Mouse (Mus musculus) forebrain, embryonic 13.5 days (tissue): ENCODE data around the gene Lpp. TPM values are rescaled to one million over a fixed set of nuclear protein-coding genes. Genes with fewer than 3 reads are reported as not detected.

Experiments used
- ATAC-seq: fragments of 200-750 bp; cut with Nextera tagmentation; 2 replicates; pipeline ENCODE4 v1.8.0; 2017
- H3K27ac ChIP-seq: fragments of 300-500 bp; sonication (generic); 2 replicates; pipeline ENCODE4 v1.5.1; 2015; ENCODE audit warnings: inconsistent platforms, mild to moderate bottlenecking, moderate library complexity
- H3K27me3 ChIP-seq: fragments of 300-500 bp; sonication (generic); 2 replicates; pipeline ENCODE4 v1.6.1; 2015; ENCODE audit warnings: mild to moderate bottlenecking, inconsistent platforms
- H3K36me3 ChIP-seq: fragments of 300-500 bp; sonication (generic); 2 replicates; pipeline ENCODE4 v1.6.1; 2015; ENCODE audit warnings: mild to moderate bottlenecking, inconsistent platforms; ENCODE audit not compliant: poor library complexity, severe bottlenecking
- H3K4me1 ChIP-seq: fragments of 300-500 bp; sonication (generic); 2 replicates; pipeline ENCODE4 v1.6.1; 2015; ENCODE audit warnings: inconsistent platforms
- H3K4me2 ChIP-seq: fragments of 300-500 bp; sonication (generic); 2 replicates; pipeline ENCODE4 v1.6.1; 2015; ENCODE audit warnings: inconsistent platforms, mild to moderate bottlenecking, moderate library complexity
- H3K4me3 ChIP-seq: fragments of 300-500 bp; sonication (generic); 2 replicates; pipeline ENCODE4 v1.5.1; 2015; ENCODE audit warnings: mild to moderate bottlenecking, inconsistent platforms
- H3K9ac ChIP-seq: fragments of 300-500 bp; sonication (generic); 2 replicates; pipeline ENCODE4 v1.6.1; 2015; ENCODE audit warnings: mild to moderate bottlenecking, inconsistent platforms
- H3K9me3 ChIP-seq: fragments of 300-500 bp; sonication (generic); replicated peaks from 2 replicates; pipeline ENCODE4 v1.6.1; 2016; ENCODE audit warnings: inconsistent platforms
- WGBS: fragments of 180-500 bp; shearing (Covaris S2); methylation state at CpG from one replicate; pipeline ENCODE4 v1.1.7; 2015; 5-methylcytosine and 5-hydroxymethylcytosine counted together
- polyA plus RNA-seq: library from polyadenylated mRNA; unstranded; fragments of >200 nt; fragmentation: Nextera tagmentation; extraction: Ambion mirVana; gene quantifications from 2 replicates; pipeline ENCODE4 v1.2.1, GENCODE M21; 2015

Lpp gene
- polyA plus RNA-seq, 1 experiment from 2014 or later: 9.4 TPM

GRCm38 (mm10) chr16:24948091-24948690 lies 554.9 kb downstream of the Lpp start:
- H3K9me3 ChIP-seq: no peaks in the 10 kb centered on the region
- H3K9ac ChIP-seq: no peak overlapping the region
- H3K27me3 ChIP-seq: no peaks in the 10 kb centered on the region
- WGBS: 61% methylated on average over 3 of the region's 3 CpGs
- no peak overlapping the region for H3K27ac ChIP-seq
- no peak for ATAC-seq
- H3K4me3 ChIP-seq: no peak overlapping the region
- H3K36me3 ChIP-seq: no peaks in the 10 kb centered on the region
- peaks cover 26% of the 10 kb centered on the region for H3K4me1 ChIP-seq
- no peak overlapping the region for H3K4me2 ChIP-seq

- Histone ChIP-seq H3K9me3 (no peaks in the 10 kb centered on the region), H3K4me1 (peaks cover 18% of the 10 kb centered on the region), H3K36me3 (no peaks in the 10 kb centered on the region), H3K27me3 (no peaks in the 10 kb centered on the region), H3K9ac (no peak overlapping the region), H3K27ac (no peak overlapping the region), H3K4me2 (no peak overlapping the region), H3K4me3 (no peak overlapping the region)
- WGBS: 93% methylated on average over 3 of the region's 3 CpGs
- ATAC-seq: no peak
Observed at GRCm38 (mm10) chr16:24949265-24949664, 556.0 kb downstream of the Lpp start.

- no peak overlapping the region for H3K4me3 ChIP-seq
- 63% methylated on average over 6 of the region's 6 CpGs for WGBS
- H3K9ac ChIP-seq: no peak overlapping the region
- H3K4me2 ChIP-seq: no peak overlapping the region
- no peaks in the 10 kb centered on the region for H3K36me3 ChIP-seq
- H3K27ac ChIP-seq: no peak overlapping the region
- no peaks in the 10 kb centered on the region for H3K27me3 ChIP-seq
- H3K4me1 ChIP-seq: peaks cover 11% of the 10 kb centered on the region
- H3K9me3 ChIP-seq: no peaks in the 10 kb centered on the region
- no peak for ATAC-seq
Observed at GRCm38 (mm10) chr16:24950112-24950743, 556.9 kb downstream of the Lpp start.

- H3K9ac ChIP-seq: no peak overlapping the region
- peaks cover 11% of the 10 kb centered on the region for H3K4me1 ChIP-seq
- no peaks in the 10 kb centered on the region for H3K36me3 ChIP-seq
- no peak for ATAC-seq
- H3K27me3 ChIP-seq: no peaks in the 10 kb centered on the region
- no peak overlapping the region for H3K4me2 ChIP-seq
- WGBS: 74% methylated on average over 5 of the region's 5 CpGs
- H3K9me3 ChIP-seq: peaks cover 3% of the 10 kb centered on the region; the same call in 1 of the 2 replicates
- H3K27ac ChIP-seq: no peak overlapping the region
- H3K4me3 ChIP-seq: no peak overlapping the region
Observed at GRCm38 (mm10) chr16:24951909-24952308, 558.6 kb downstream of the Lpp start.

- Histone ChIP-seq H3K4me1 (peaks cover 4% of the 10 kb centered on the region; the same call in 1 of the 2 replicates), H3K27me3 (no peaks in the 10 kb centered on the region), H3K4me2 (no peak overlapping the region), H3K36me3 (no peaks in the 10 kb centered on the region), H3K9me3 (peaks cover 3% of the 10 kb centered on the region; the same call in 1 of the 2 replicates), H3K9ac (no peak overlapping the region), H3K27ac (no peak overlapping the region), H3K4me3 (no peak overlapping the region)
- WGBS: 57% methylated on average over 7 of the region's 7 CpGs
- no peak for ATAC-seq
Observed at GRCm38 (mm10) chr16:24955054-24955453, 561.7 kb downstream of the Lpp start.

GRCm38 (mm10) chr16:24958661-24959060 lies 565.4 kb downstream of the Lpp start:
- H3K4me2 ChIP-seq: no peak overlapping the region
- no peaks in the 10 kb centered on the region; the same call in 1 of the 2 replicates for H3K4me1 ChIP-seq
- no peaks in the 10 kb centered on the region for H3K27me3 ChIP-seq
- no peak overlapping the region for H3K9ac ChIP-seq
- no peak for ATAC-seq
- H3K4me3 ChIP-seq: no peak overlapping the region
- no peaks in the 10 kb centered on the region for H3K36me3 ChIP-seq
- no peak overlapping the region for H3K27ac ChIP-seq
- 100% methylated on average over 1 of the region's 1 CpGs for WGBS
- H3K9me3 ChIP-seq: peaks cover 3% of the 10 kb centered on the region; the same call in 1 of the 2 replicates

GRCm38 (mm10) chr16:24960901-24961806 lies 567.8 kb downstream of the Lpp start:
- ATAC-seq: no peak
- 73% methylated on average over 10 of the region's 10 CpGs for WGBS

GRCm38 (mm10) chr16:24964311-24964710 lies 571.0 kb downstream of the Lpp start:
- Histone ChIP-seq H3K36me3 (no peaks in the 10 kb centered on the region), H3K4me2 (no peak overlapping the region), H3K4me3 (no peak overlapping the region), H3K9ac (no peak overlapping the region), H3K27me3 (no peaks in the 10 kb centered on the region), H3K9me3 (no peaks in the 10 kb centered on the region), H3K27ac (no peak overlapping the region), H3K4me1 (no peaks in the 10 kb centered on the region; the same call in 1 of the 2 replicates)
- WGBS: 81% methylated on average over 1 of the region's 1 CpGs
- ATAC-seq: no peak

More at GRCm38 (mm10) chr16:24960901-24961806, 567.8 kb downstream of the Lpp start:
- Histone ChIP-seq H3K9me3 (peaks cover 3% of the 10 kb centered on the region; the same call in 1 of the 2 replicates), H3K9ac (no peak overlapping the region), H3K4me2 (no peak overlapping the region), H3K27ac (no peak overlapping the region), H3K4me1 (no peaks in the 10 kb centered on the region; the same call in 1 of the 2 replicates), H3K4me3 (no peak overlapping the region), H3K36me3 (no peaks in the 10 kb centered on the region), H3K27me3 (no peaks in the 10 kb centered on the region)

- no peak overlapping the region for H3K9ac ChIP-seq
- no peaks in the 10 kb centered on the region for H3K36me3 ChIP-seq
- no peak for ATAC-seq
- no peak overlapping the region for H3K4me3 ChIP-seq
- H3K27me3 ChIP-seq: no peaks in the 10 kb centered on the region
- H3K4me1 ChIP-seq: no peaks in the 10 kb centered on the region; the same call in 1 of the 2 replicates
- H3K9me3 ChIP-seq: no peaks in the 10 kb centered on the region
- WGBS: 70% methylated on average over 4 of the region's 4 CpGs
- no peak overlapping the region for H3K27ac ChIP-seq
- no peak overlapping the region for H3K4me2 ChIP-seq
Observed at GRCm38 (mm10) chr16:24965091-24965490, 571.8 kb downstream of the Lpp start.

- no peak overlapping the region for H3K9ac ChIP-seq
- no peak for ATAC-seq
- no peaks in the 10 kb centered on the region for H3K36me3 ChIP-seq
- H3K4me2 ChIP-seq: no peak overlapping the region
- no peaks in the 10 kb centered on the region for H3K4me1 ChIP-seq
- WGBS: 90% methylated on average over 9 of the region's 9 CpGs
- no peak overlapping the region for H3K27ac ChIP-seq
- no peaks in the 10 kb centered on the region for H3K9me3 ChIP-seq
- no peak overlapping the region for H3K4me3 ChIP-seq
- no peaks in the 10 kb centered on the region for H3K27me3 ChIP-seq
Observed at GRCm38 (mm10) chr16:24966460-24966859, 573.2 kb downstream of the Lpp start.

- H3K9me3 ChIP-seq: no peaks in the 10 kb centered on the region
- 44% methylated on average over 5 of the region's 5 CpGs for WGBS
- no peak overlapping the region for H3K4me2 ChIP-seq
- H3K36me3 ChIP-seq: no peaks in the 10 kb centered on the region
- H3K4me3 ChIP-seq: no peak overlapping the region
- no peak overlapping the region for H3K9ac ChIP-seq
- no peaks in the 10 kb centered on the region for H3K27me3 ChIP-seq
- H3K4me1 ChIP-seq: peaks cover 21% of the 10 kb centered on the region
- ATAC-seq: peak; percentile 87
- H3K27ac ChIP-seq: peak overlapping the region; percentile 57
Observed at GRCm38 (mm10) chr16:24973009-24973631, 579.8 kb downstream of the Lpp start.
